Mouse (Mus musculus): ENCODE measurements around the gene Fap.

Fap gene

DNA sequence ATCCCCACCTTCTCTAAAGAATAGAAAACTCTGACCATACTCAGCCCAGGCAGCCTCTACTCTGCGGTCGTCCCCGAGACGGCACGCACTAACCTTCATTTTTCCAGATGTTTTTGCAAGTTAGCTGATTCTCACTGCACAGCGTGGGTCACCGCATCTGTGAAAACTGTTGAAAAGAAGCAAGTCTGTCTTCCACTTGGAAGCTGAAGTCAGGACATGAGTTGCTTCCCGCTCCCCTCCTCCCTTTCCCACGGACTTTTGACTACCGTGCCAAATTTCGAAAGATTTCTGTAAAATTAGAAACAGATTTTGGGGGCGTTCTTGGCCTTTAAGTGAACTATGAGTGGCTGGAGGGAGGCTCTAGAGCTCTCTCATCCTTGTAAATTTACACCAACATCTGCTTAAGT is at the start of gene Fap:
TSS of gene Fap (minus strand) at position 323 of the 407 bp plus-strand sequence.
- no peak for DNase-seq

- DNase-seq = no peak
Measured at GRCm38 (mm10) chr2:62623024-62623441, 49.2 kb upstream of the Fap start.

- DNase-seq = no peak
Measured at GRCm38 (mm10) chr2:62619679-62620078, 45.8 kb upstream of the Fap start.

GRCm38 (mm10) chr2:62618934-62619341 is 45.1 kb upstream of the Fap start:
- DNase-seq = no peak

DNA sequence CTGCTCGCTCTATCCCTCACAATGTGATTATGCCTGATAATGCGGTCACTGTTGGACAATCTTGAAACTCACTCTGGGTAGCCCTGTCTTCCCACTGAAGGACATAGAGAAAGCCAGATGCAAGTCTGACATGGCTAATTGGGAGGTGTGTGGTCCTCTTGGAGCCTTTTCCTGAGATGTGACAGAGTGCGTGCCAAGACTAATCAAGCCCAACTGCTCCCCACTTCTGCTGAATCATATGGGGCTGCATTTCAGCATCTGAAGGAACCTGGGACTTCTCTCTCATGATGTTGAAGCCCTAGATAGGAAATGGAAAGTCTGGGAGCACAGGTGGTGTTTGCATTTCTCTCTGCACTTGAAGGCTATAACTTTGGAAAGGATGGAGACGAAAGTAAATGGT is 39.3 kb upstream of the Fap start:
- no peak for DNase-seq

GRCm38 (mm10) chr2:62606205-62606604 is 32.3 kb upstream of the Fap start:
- DNase-seq = no peak

- no peak for DNase-seq
Measured at GRCm38 (mm10) chr2:62603530-62603929, 29.7 kb upstream of the Fap start.

- no peak for DNase-seq
Measured at GRCm38 (mm10) chr2:62596586-62596985, 22.7 kb upstream of the Fap start.

GRCm38 (mm10) chr2:62594491-62594890 is 20.6 kb upstream of the Fap start:
- DNase-seq = no peak

DNA sequence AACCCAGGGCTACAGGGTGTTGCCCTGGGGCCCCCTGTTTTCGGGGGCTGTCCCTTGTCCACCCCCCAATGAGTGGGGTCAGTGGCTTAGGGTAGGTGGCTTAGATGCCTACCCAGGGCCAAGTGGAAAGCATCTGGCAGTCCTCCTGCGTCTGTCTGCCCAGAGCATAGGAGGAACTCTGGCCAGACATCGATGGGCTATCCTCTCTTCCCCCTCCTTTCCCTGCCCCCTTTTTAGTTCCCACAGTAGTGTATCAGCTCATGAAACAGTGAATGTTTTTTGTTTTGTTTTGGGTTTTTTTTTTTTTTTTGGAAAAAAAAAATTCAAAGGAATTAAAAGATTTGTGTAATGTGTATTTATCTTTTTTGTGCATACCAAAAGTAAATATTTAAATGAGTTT is 17.7 kb upstream of the Fap start:
- no peak for DNase-seq

- no peak for DNase-seq
Measured at GRCm38 (mm10) chr2:62589333-62589732, 15.5 kb upstream of the Fap start.

DNA sequence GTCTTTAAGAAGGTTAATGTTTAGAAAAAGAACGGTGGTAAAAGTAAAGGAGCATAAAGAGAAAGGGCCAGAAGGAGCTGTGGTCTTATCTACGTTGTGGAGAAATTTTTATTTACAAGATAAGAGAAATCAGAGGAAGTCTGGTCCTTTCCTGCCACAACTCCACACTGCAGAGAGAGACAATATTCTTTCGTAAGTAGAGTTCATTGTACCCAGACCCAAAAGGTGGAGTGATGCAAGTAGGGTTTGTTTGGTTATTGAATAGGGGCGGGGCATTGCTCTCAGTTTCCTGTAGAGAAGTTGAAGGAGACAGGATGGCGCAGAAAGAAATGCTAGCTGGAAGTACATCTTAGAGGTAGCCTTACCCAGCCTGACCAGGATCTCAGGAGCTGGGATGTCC is 11.9 kb upstream of the Fap start:
- no peak for DNase-seq

DNA sequence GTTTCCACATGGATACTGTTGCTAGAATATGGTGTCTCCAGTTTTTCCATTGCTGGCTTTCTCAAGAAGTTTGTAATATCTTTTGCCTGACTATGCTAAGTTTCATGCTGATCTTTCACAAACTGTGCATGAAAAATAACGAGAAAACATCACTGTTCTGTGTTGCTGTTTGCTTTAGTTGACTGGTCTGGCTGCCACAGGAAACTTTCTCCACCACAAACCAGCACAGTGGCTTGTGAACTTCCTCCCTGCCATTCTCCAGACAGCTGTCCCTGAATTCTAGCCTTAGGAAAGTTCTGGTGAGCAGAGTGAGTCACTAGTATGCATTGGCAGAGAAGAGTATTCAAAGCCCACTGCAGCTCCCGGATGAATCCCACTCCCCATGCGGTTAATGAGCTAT is 1.1 kb upstream of the Fap start:
- DNase-seq = no peak

DNA sequence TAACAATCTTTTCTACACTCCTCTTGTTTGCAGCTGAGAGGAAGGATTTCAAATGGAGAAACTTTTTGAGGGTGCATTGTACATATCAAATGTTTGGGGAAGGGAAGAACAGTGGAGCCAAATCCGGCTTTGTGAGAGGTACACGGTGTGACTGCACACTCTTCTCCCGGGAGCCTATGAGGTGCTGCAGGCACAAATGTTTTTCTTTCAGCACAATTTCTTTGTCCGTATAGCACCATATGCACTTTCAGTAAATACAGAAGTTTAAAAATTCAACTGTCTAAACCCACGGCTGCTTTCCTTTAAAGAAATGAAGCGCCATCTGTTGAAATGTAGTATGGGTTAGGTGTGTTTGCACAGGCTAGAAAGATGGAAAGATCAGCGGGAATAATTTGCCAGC is 375 bp upstream of the Fap start:
- no peak for DNase-seq

DNA sequence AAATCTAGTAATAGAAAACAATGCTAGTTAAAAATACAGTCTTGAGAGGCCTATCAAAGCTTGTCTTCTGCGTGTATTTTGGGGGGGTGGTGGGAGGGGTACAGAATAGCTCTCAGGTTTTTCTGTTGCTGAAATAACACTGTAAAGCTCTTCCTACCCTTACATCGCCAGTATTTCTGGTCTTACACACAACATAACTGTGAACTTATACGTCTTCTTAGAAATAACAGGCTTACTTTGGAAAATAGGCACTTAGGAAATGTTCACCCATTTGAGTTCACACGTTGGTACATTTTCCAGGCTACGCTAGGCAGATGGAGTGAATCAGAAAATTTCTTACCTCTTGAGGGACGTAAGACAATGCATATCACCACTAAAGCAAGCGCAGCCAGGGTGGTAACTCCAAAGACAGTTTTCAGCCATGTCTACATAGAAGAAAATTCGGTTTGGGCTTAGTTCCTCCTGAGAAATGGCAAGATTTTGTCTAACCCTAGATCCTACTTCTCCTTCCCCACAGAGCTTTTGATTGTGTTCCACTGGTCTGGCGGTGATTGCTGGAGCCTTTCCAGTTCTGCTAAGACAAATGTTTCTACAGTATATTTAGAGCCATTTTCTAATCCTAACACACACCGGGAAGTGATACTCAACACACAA is 649 bp downstream of the Fap start:
- no peak for DNase-seq

- DNase-seq = no peak
Measured at GRCm38 (mm10) chr2:62564687-62565086, 9.2 kb downstream of the Fap start.

GRCm38 (mm10) chr2:62562661-62563485 is 11.0 kb downstream of the Fap start:
- no peak for DNase-seq

- no peak for DNase-seq
Measured at GRCm38 (mm10) chr2:62557417-62557816, 16.5 kb downstream of the Fap start.

DNA sequence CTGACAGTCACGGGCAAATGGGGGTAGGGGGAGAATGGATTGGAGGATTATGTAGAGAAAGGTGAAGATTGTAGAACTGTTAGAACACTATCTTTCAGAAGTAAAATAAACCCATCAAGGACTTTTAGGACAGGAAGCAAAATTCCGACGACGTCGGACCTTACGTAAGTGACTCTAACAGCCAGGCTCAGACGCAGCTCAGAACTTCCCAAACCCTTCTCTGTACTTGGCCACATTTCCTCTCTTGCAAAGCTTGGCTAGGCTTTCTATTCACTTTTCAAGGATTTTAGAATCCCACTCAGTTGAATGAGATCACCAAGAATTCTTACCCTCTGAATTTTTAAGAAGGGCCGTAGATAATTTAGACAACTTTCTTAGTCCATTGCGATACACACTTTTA is 17.5 kb downstream of the Fap start:
- no peak for DNase-seq

DNA sequence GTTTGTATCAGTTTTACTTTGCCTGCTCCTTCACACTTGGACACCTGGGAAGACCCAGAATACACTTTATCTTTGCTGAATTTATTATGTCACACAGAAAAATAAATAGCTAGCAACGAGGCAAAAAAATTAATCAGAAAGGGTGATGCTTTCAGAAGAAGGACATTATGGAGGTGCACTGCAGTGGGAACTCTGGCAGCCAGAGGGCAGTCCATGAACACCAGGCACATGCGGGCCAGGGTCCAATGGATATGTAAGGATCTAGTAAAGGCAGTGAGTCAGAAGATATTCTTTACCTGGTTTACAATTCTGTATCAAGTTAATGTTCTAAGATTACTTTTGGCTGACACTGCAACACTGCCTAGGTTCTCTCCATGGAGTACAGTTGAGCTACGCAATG is 24.2 kb downstream of the Fap start:
- no peak for DNase-seq

DNA sequence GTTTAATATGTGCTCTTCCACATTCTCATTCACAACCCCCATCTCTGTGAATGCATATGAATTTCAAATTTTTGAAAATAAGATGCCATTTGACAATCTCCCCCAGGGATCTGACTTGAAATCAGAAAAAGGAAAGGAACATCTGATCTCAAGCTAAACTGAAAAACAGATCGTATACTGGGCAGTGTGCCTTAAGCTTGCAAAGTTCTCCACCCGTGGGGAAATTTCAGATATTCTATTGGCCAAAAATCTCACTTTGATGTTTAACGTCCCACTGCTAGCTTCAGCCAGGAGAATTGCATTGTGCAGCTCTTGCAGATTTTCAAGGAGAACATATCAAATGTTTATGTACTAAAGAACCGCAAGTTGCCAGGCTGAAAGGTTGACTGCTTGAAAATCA is 24.7 kb downstream of the Fap start:
- DNase-seq = no peak

GRCm38 (mm10) chr2:62548104-62548503 is 25.8 kb downstream of the Fap start:
- no peak for DNase-seq

DNA sequence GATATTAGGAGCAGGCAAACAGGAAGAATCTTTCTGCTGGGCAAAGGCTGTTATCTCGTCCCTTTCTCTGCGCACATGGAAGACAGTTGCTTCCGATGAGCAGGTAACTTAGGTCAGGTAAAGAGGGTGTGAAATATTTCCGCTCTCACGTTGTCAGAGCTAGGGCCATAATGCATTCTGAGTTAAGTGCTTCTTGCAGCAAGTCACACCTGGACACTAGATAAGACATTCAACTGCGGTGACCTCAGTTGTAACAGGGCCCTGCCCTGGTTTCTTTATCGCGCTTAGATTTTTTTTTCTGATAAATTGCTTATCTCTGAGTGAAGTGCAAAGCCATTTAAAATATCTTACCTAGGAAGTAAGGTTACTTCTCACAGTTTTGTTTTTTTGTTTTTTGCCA is 38.4 kb downstream of the Fap start:
- DNase-seq = no peak

GRCm38 (mm10) chr2:62531065-62531464 is 42.8 kb downstream of the Fap start:
- peak; percentile 1 for DNase-seq

- DNase-seq = no peak
Measured at GRCm38 (mm10) chr2:62526399-62526798, 47.5 kb downstream of the Fap start.
